Mouse (Mus musculus) heart, postnatal 0 days (tissue): ENCODE data around the gene Bnipl.

ENCODE experiments used
- CTCF ChIP-seq: IDR thresholded peaks from 2 replicates; pipeline ENCODE4 v1.5.1; 2016; ENCODE audit warnings: antibody characterized with exemption, control low read depth, low read depth
- EP300 ChIP-seq: IDR thresholded peaks from 2 replicates; pipeline ENCODE4 v1.6.1; 2016; ENCODE audit warnings: antibody characterized with exemption, low read depth

DNA sequence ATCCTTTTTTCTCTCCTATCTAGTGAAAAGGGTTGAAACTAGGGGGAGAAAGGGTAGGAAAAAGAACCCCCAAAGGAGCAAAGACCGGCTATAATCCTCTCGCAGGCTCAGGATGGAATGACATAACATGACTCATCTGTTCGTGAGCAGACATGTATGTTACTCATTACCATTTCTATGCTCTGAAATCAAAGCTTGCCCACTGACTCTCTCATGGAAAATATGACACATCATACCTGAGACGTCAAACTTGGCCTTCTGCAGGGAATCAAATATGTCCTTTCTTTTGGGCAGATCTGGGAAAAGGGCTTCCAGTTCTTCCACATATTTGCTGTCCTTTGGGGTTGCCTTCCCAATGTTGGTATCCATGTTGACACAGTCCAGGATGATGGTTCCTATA is 11.0 kb upstream of the Bnipl start:
- TF ChIP-seq CTCF (no peak), EP300 (no peak)
